Mouse (Mus musculus) mouse embryonic stem cell (cell line): ENCODE results near the gene Hdc.
"Not testable (repeated sequence)": the region's sequence is repeated elsewhere in the genome, so short reads cannot be mapped to it uniquely, and the experiment has no call there.

Experiments used
- in situ Hi-C, 2 experiments: fragments of 300-500 bp; cut with MboI; formaldehyde crosslinking; loops; 1 replicate in 1 of 2; 3 replicates in 1 of 2; pipeline ENCODE4 v1.14.3; 2019 to 2020; ENCODE audit warnings: low sequenced_read_pairs in 2 of 2, low pct_unique_long_range_greater_than_20kb in 1 of 2, mixed read lengths in 1 of 2; ENCODE audit not compliant: unreplicated experiment in 1 of 2

The Hdc gene

GRCm38 (mm10) chr2:126619249-126619704 is at the start of gene Hdc:
Gene Hdc, minus strand, starts transcription at chr2:126619299.
- in situ Hi-C loops, result no loop called here

- in situ Hi-C loops, result no loop called here
Measured at GRCm38 (mm10) chr2:126668621-126669252, 49.6 kb upstream of the Hdc start.

- in situ Hi-C loops, result no loop called here
Measured at GRCm38 (mm10) chr2:126665984-126666383, 46.9 kb upstream of the Hdc start.

GRCm38 (mm10) chr2:126663481-126663880 is 44.4 kb upstream of the Hdc start:
- in situ Hi-C loops, result no loop called here

GRCm38 (mm10) chr2:126652929-126653328 is 33.8 kb upstream of the Hdc start:
- in situ Hi-C loops, result no loop called here

GRCm38 (mm10) chr2:126647762-126648161 is 28.7 kb upstream of the Hdc start:
- in situ Hi-C loops, result loop anchor here in 1 of 2 experiments (10.0 kb wide), 1 partner anchor 53 kb away; no protein-coding TSS in a partner anchor

- in situ Hi-C loops, result loop anchor here in 1 of 2 experiments (10.0 kb wide), 1 partner anchor 52 kb away; no protein-coding TSS in a partner anchor
Measured at GRCm38 (mm10) chr2:126646461-126646860, 27.4 kb upstream of the Hdc start.

- in situ Hi-C loops, result loop anchor here (5.0 to 10.0 kb wide), 2 partner anchors 47 to 50 kb away; no protein-coding TSS in a partner anchor
Measured at GRCm38 (mm10) chr2:126644768-126645167, 25.7 kb upstream of the Hdc start.

- in situ Hi-C loops, result loop anchor here (5.0 to 10.0 kb wide), 2 partner anchors 43 to 45 kb away; no protein-coding TSS in a partner anchor
Measured at GRCm38 (mm10) chr2:126640298-126640697, 21.2 kb upstream of the Hdc start.

- in situ Hi-C loops, result no loop called here
Measured at GRCm38 (mm10) chr2:126635939-126636823, 17.1 kb upstream of the Hdc start.

GRCm38 (mm10) chr2:126633165-126633564 is 14.1 kb upstream of the Hdc start:
- in situ Hi-C loops, result no loop called here

- in situ Hi-C loops, result no loop called here
Measured at GRCm38 (mm10) chr2:126628455-126628995, 9.4 kb upstream of the Hdc start.

- in situ Hi-C loops, result no loop called here
Measured at GRCm38 (mm10) chr2:126623138-126623537, 4.0 kb upstream of the Hdc start.

- in situ Hi-C loops, result no loop called here
Measured at GRCm38 (mm10) chr2:126622455-126622854, 3.4 kb upstream of the Hdc start.

GRCm38 (mm10) chr2:126618470-126619179 is 474 bp downstream of the Hdc start:
- in situ Hi-C loops, result no loop called here

GRCm38 (mm10) chr2:126615355-126615754 is 3.7 kb downstream of the Hdc start:
- in situ Hi-C loops, result no loop called here

GRCm38 (mm10) chr2:126609600-126609999 is 9.5 kb downstream of the Hdc start:
- in situ Hi-C loops, result not testable (repeated sequence)

- in situ Hi-C loops, result no loop called here
Measured at GRCm38 (mm10) chr2:126607553-126608203, 11.4 kb downstream of the Hdc start.
